Mouse (Mus musculus) gastrocnemius, postnatal 36 days (tissue): ENCODE measurements at regions not wholly inside any gene's neighbourhood (a gene's known extent, or its start where the extent isn't known, plus 50 kb on each side); places are given as distances from the start of the nearest gene placed in this dataset.

Experiments used
- DNase-seq, 2 experiments: peaks; one replicate each; pipeline ENCODE4 v3.0.0; 2022
- intact Hi-C: fragments of 180-260 bp; cut with DNase I; formaldehyde crosslinking; loops from one replicate; pipeline ENCODE4 v1.15.1; 2025
- microRNA-seq, 2 experiments: library from miRNA; unstranded; fragments of <30 nt; microRNA quantifications; one replicate each; pipeline ENCODE4 v1.2.0; 2021

- intact Hi-C loops = no loop called here
These were observed 179.7 kb upstream of the Chrm3 start for GRCm38 (mm10) chr13:10540197-10540940.

GRCm38 (mm10) chr13:10538927-10539326 lies 178.3 kb upstream of the Chrm3 start:
- intact Hi-C loops = no loop called here

More at GRCm38 (mm10) chr13:10540197-10540940, 179.7 kb upstream of the Chrm3 start:
- DNase-seq = no peak

GRCm38 (mm10) chr13:10527251-10527650 lies 166.6 kb upstream of the Chrm3 start:
- no peak for DNase-seq
- intact Hi-C loops = no loop called here

More at GRCm38 (mm10) chr13:10538927-10539326, 178.3 kb upstream of the Chrm3 start:
- DNase-seq = no peak

DNA sequence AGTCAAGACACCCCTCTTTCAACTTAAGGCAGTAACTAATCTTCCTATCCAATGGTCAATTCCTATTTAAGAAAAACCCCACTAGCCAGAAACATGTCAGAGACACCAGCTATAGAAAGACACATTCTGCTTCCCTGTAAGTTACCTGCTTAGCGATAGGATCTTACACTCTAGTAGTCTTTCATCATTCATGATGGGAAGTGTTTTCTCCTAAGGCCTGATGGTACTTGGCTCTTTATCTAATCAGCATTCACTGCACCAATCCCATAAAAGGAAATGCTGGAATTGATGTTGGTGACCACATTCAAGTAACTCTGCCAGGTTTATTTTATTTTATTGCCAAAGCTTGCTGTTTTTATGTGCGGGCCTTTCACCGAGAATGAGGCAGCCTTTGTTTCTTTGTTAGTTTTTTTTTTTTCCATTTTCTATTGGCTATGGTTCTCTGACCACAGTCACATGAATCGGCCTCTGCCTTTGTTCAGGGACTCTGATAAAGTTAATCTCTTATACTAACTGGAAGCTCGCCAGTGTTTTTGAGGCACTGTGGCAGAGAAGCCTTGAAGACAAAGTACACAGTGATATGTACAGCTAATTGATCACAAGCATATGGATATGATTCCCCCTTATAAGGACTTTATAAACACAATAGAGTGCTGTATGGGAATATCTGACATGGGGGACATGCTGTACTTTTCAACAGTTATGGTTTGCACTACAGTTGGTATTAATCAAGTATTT lies 166.0 kb upstream of the Chrm3 start:
- no peak for DNase-seq
- intact Hi-C loops = no loop called here

- DNase-seq = no peak
- intact Hi-C loops = no loop called here
These were observed 143.6 kb upstream of the Chrm3 start for GRCm38 (mm10) chr13:10504211-10504610.

- intact Hi-C loops = no loop called here
- no peak for DNase-seq
These were observed 94.7 kb upstream of the Chrm3 start for GRCm38 (mm10) chr13:10455323-10455722.

- intact Hi-C loops = no loop called here
- no peak for DNase-seq
These were observed 94.0 kb upstream of the Chrm3 start for GRCm38 (mm10) chr13:10454667-10455066.

- no peak for DNase-seq
- intact Hi-C loops = no loop called here
These were observed 90.4 kb upstream of the Chrm3 start for GRCm38 (mm10) chr13:10451057-10451456.

DNA sequence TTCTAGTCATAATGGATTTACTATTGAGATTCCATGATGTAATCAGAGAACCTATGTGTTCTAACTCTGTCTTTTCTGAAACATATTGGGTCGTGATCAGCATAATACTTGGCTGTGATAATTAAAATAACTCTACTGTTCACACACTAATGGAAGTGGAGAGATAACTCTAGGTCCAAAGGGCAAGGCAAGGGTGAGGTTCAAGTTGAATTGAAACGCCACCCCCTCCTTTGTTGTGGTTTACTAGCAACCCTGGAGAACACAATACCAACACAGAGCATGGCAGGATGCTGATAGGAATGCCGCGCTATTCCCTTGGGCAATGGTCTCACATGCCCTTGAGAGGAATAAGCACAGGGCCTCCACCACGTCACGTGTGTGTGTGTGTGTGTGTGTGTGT lies 88.9 kb upstream of the Chrm3 start:
- intact Hi-C loops = no loop called here

DNA sequence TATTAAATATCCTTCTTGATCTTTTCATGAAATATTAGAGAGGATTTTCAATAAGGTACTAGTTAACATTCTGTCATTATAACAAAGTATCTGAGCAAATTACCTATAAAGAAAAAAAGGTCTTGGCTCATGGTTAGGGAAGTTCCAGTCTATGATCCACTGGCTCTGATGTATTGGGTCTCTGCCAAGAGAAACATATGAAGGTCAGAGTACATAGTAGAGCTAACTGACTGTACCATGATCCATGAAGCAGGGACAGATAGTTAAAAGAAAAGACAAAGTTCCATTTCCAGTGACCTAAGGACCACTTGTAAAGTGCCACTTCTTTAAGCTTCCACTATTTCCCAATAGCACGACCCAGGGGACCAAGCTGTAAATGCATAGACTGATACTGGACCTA lies 87.2 kb upstream of the Chrm3 start:
- DNase-seq = no peak
- intact Hi-C loops = no loop called here

More for the DNA sequence above, 88.9 kb upstream of the Chrm3 start:
- no peak for DNase-seq

GRCm38 (mm10) chr13:10445679-10446078 lies 85.0 kb upstream of the Chrm3 start:
- no peak for DNase-seq
- intact Hi-C loops = no loop called here

Small RNA genes in the stretch of these regions (microRNA-seq; reads per million reads assigned to microRNA genes)
- 0 reads per million in 2 experiments for gene Gm23415
